Mouse (Mus musculus) fat pad, adult 2 months (tissue): ENCODE measurements around the gene Prdx6.
"Not testable (repeated sequence)": the region's sequence is repeated elsewhere in the genome, so short reads cannot be mapped to it uniquely, and the experiment has no call there.

Experiments
- DNase-seq: peaks from one replicate; pipeline ENCODE4 v3.0.0-alpha.2; 2011; ENCODE audit warnings: low read depth, low spot score; ENCODE audit errors: extremely low read depth

Gene Prdx6

DNA sequence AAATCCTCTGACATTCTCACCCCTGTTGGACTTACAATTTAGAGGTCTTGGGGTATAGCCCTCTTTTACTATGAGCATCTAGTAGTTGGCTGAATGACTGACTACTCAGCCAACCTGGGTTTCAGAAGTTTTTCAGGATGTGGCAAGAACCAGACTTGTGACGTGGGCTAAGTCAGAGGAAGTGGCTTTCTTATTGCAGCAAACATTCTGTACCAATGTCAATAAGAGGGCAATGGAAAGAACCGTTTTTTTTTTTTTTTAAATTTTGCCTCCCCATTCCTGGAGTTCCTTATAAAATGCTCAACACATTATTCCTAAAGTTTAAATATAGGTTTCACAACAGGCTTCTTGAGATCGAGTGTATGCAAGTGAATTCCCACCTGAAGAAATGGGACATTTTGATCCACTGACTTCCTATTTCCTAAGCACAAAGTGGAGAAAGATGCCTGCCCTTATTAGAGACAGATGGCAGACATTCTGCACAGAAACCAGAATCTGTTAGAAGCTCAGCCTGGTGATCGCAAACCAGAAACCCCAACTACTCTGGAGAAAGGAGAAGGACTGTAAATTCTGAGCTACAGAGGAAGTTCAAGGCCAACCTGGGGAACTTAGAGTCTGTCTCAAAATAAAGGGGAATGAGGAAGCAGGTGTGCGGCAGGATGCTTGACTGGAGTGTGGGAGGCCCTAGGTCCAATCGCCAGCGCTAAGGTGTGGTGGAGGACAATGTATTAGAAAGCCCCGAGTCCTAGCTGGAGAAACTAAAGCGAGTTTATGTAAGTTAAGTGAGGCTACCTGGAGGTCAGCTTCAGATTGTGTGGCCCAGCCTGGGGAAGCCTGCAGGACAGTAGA lies 622 bp upstream of the Prdx6 start:
- DNase-seq = no peak

GRCm38 (mm10) chr1:161250031-161250603 lies 902 bp downstream of the Prdx6 start:
- no peak for DNase-seq

GRCm38 (mm10) chr1:161249442-161249841 lies 1.6 kb downstream of the Prdx6 start:
- DNase-seq = no peak

GRCm38 (mm10) chr1:161248685-161249084 lies 2.3 kb downstream of the Prdx6 start:
- no peak for DNase-seq

- DNase-seq = peak; percentile 68
Observed at GRCm38 (mm10) chr1:161247643-161248580, 3.1 kb downstream of the Prdx6 start.

GRCm38 (mm10) chr1:161247176-161247575 lies 3.8 kb downstream of the Prdx6 start:
- DNase-seq = no peak

DNA sequence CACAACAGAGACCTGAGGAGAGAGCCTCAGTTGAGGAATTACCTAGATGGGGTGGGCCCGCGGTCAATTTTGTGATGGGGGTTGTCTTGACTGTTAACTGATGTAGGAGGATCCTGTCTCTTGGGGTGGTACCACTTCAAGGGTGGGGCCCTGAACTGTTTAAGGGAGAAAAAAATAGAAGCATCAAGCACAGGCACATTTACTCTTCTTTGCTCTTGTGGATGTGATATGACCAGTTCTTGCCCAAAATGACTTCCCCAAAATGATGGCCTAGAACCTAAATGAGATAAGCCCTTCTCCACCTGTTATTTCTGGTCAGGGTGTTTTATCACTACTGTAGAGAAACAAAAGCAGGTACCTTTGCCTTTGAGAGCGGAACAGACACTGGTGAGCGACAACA lies 13.3 kb downstream of the Prdx6 start:
- DNase-seq = no peak

DNA sequence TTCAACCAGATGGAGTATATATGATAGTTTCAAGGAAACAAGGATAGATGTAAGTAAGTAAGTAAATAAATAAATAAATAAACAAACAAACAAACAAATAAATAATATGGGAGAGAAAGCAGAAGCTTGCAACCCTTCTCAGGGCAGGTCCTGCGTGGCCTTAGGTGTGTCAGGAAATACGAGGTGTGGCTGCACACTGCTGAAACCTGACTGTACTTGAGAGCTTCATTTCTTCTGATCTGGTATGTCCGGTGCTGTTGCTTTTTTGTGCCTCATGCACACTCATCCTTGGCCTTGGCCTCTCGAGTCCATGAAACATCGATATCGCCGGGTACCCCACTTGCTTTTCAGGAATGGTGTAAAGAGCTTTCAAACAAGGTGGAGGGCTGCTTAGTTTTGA lies 13.7 kb downstream of the Prdx6 start:
- no peak for DNase-seq

GRCm38 (mm10) chr1:161233226-161233839 lies 17.7 kb downstream of the Prdx6 start:
- DNase-seq = no peak

DNA sequence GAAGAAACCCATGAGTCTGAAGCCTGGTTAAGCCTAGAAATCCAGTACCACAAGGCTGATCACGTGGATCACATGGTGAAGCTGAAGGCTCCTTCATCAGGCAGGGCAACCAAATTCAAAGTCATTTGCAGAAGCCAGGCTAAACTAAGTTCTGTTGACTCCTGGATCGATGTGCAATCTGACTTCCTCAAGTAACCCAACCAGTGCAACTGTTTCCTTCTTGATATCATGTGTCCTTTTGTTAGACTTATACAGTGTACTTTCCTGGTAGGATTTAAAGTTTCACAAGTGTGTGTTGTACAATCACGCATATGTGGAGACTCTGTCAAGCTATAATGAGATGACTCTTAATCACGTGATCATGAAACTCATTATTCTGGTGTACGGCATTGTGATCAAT lies 18.8 kb downstream of the Prdx6 start:
- no peak for DNase-seq

GRCm38 (mm10) chr1:161224837-161225236 lies 26.2 kb downstream of the Prdx6 start:
- DNase-seq = no peak

DNA sequence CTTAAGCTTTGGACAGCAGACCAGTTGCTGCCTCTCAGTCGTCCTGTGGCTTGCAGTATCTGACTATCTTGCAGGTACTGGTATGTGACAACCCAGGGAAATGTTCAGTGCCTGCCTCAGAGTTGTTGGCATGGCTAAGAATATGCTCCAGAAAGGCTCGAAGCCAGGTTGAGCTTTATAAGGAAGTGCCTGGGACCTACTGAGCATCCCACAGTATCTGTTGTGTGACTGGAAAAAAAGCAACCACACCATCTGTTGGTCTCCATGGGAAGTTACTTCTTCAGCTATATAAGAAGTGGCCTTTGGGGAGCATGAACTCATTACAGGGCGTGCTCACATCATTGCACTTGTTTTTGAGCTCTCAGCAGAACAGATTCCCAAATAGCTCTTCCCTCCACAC lies 31.2 kb downstream of the Prdx6 start:
- DNase-seq = no peak

GRCm38 (mm10) chr1:161214465-161214864 lies 36.6 kb downstream of the Prdx6 start:
- DNase-seq = no peak

DNA sequence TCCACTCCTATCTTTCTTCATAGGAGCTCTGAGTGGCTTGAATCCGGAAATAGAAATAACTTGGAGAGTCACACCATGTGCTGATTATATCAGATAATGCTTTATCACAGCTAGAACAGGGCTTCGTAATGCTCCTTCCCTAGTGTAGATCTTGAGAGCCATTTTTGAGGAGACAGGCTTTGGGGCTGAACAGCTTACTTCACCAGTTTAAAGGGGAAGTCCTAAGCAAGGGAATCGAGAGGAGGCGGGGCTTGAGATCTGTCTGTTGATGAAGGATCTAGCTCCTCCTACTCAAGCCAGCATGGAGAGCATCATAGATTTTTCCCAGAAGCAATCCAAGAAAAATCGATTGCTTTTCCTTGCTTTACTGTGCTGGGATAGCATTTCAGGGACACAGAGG lies 51.2 kb downstream of the Prdx6 start:
- DNase-seq = no peak

- DNase-seq = not testable (repeated sequence)
Observed at GRCm38 (mm10) chr1:161196364-161196763, 54.7 kb downstream of the Prdx6 start.

- peak; percentile 23 for DNase-seq
Observed at GRCm38 (mm10) chr1:161195541-161196351, 55.3 kb downstream of the Prdx6 start.

- DNase-seq = no peak
Observed at GRCm38 (mm10) chr1:161190253-161190910, 60.6 kb downstream of the Prdx6 start.
